Mouse (Mus musculus): Measurements from ENCODE around the gene Rtl1.

The Rtl1 gene

GRCm38 (mm10) chr12:109600230-109600629, at the start of gene Rtl1:
Gene Rtl1 (minus strand): TSS chr12:109600330.
- DNase-seq = no peak

- DNase-seq = no peak
Measured at GRCm38 (mm10) chr12:109640560-109641167, 40.5 kb upstream of the Rtl1 start.

GRCm38 (mm10) chr12:109632035-109632434, 31.9 kb upstream of the Rtl1 start:
- DNase-seq = no peak

- DNase-seq = no peak
Measured at GRCm38 (mm10) chr12:109628887-109629286, 28.8 kb upstream of the Rtl1 start.

GRCm38 (mm10) chr12:109626910-109627309, 26.8 kb upstream of the Rtl1 start:
- DNase-seq = no peak

DNA sequence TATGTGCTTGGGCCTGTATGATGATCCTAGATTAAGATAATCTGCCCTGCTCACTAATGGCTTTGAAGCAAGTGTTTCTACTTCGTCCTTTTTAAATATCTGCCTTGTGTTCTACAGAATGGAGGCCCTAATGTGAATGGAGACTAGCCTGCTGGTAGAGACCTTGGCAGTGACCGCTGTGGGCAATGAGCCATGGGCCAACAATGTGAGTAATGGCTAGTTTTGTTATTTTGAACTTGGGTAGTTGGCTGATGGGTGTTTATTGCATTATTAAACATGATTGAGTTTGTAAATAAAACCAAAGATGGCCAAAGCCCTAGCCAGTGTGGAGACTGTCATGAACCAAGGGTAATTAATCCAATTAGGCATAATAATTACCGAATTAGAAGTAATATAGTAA, 20.1 kb upstream of the Rtl1 start:
- peak; percentile 28 for DNase-seq

GRCm38 (mm10) chr12:109617993-109618392, 17.9 kb upstream of the Rtl1 start:
- no peak for DNase-seq

DNA sequence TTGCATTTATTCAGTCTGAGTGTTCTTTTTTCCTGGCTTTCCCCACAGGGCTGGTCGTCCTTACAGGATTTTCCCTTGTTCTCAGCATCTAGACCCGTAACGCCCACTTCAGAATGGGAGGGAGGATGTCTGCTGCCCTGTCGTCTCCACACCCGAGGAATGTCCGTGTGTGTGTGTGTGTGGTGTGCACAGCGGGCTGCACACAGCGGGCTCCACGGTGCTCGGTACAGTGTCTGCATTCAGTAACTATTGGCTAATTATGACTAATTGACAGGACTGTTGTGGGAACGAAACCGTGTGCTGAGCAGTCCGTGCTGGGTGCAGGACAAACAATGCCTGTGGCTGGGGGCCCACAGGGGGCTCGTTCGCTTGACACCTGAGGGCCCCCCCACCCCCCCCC, 17.0 kb upstream of the Rtl1 start:
- no peak for DNase-seq

- DNase-seq = no peak
Measured at GRCm38 (mm10) chr12:109615371-109615770, 15.2 kb upstream of the Rtl1 start.

- no peak for DNase-seq
Measured at GRCm38 (mm10) chr12:109614416-109614815, 14.3 kb upstream of the Rtl1 start.

GRCm38 (mm10) chr12:109612392-109613385, 12.6 kb upstream of the Rtl1 start:
- DNase-seq = no peak

DNA sequence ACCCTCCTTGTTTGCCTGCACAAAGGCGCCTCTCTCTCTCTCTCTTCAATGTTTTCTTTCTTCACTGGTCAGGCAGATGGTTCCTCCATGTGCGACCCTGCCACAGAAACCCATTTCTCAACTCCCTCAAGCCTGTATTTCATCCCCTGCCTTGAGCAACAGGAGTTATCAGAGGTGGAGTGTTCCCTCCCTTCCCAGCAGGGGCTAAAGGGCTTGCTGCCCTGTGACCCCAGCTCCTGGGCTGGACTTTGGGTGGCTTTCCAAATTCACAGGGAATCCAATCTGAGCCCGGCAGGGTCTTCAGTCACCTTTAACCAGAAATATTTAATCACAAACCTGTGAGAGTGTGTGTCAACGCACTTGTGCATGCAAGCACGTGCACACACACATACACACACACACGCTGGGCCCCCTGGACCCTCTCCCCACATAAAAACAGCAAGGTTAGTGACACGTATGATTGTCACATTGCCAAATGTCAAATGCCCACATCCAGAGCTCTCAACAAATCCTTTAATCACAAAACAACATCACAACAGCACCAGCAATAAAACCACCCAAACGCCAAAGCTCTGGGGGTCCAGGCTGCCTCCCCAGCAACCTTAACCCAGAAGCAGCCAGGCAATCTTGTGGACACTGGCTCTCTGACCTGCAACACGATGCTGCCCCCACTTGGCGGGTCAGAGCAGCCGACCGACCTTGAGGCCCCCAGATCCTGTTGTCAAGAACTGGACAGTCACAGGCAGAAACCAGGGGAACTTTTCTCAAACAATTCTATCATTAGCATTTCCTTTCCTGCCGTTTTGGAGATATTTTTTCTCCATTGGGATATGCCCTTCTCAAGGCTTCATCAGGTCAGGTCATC, 8.7 kb upstream of the Rtl1 start:
- no peak for DNase-seq

- DNase-seq = no peak
Measured at GRCm38 (mm10) chr12:109607953-109608352, 7.8 kb upstream of the Rtl1 start.

DNA sequence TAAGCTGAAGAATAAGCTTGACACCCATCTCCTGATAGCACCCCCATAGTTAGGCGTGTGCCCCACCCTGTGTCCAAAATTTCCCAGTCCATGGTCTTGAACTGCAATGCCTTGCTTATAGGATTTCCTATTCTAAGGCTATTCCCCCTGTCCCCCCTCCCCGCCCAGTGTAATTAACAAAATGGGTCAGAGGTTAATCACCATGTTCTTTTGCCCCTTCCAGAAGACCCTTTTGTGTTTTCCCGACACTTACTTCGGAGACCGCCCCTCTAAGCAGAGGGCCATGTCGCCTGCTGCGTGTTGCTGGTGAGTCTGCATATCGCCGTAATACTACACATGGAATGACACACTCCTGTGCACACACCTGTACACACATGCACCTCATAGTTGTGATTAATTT, 7.1 kb upstream of the Rtl1 start:
- DNase-seq = no peak

GRCm38 (mm10) chr12:109604982-109605721, 5.0 kb upstream of the Rtl1 start:
- no peak for DNase-seq

- DNase-seq = no peak
Measured at GRCm38 (mm10) chr12:109598551-109599250, 1.4 kb downstream of the Rtl1 start.

DNA sequence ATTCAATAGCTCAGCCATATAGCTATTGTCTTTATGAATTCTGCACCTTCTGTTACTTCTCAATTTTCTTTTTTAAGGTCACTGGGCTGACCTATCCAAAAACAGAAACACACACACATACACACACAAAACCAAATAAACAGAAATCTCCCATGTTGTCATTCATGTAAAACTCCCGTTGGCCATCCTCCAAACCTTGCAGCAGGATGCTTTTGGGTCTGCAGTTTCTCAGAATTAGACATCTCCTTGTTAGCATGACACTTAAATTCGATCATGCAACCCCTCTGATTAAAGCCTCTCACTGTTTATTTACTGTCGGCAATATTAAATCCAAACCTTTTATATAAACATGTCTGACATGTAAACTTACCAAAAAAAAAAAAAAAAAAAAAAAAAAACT, 3.4 kb downstream of the Rtl1 start:
- DNase-seq = no peak

DNA sequence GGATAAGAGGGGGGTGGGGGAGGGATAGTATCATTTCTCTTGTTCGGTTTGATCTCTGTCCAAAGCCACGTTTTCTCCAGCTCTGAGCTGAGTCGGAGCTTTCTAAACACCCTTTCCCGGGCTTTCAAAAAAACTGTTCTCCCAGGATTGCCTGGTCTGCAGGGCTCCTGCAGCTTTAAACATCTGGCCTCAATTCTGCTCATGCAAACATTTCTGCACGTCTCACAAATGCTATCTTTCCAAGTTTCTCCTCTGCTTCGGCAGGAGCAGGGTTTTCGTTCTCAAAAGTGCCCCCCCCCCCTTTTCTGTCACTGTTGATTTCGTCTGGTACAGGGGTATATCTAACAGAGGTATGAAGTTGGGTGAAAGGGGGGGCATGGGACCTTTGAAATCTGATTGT, 3.9 kb downstream of the Rtl1 start:
- no peak for DNase-seq

DNA sequence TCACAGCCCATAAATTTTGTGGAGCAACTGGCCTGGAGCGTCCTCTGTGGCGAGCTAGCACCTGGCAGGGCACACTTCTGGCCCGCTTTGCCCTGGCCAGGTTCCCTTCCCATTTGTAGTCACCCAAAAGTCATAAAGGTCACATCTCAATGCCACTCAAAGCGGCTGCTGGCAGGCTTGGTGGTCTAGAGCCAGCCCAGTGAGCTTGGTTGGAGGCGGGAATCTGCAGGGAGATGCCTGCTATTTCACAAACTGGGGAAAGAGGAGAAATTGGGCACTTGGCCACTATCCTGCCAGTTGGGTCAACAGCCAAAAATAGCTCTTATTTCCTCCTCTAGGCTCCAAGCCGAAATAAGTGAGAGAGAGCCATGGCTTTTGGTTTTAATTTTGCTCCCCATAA, 4.4 kb downstream of the Rtl1 start:
- peak; percentile 83 for DNase-seq

- DNase-seq = no peak
Measured at GRCm38 (mm10) chr12:109594961-109595360, 5.2 kb downstream of the Rtl1 start.

GRCm38 (mm10) chr12:109582185-109582584, 17.9 kb downstream of the Rtl1 start:
- no peak for DNase-seq

- DNase-seq = no peak
Measured at GRCm38 (mm10) chr12:109572259-109572658, 27.9 kb downstream of the Rtl1 start.

Data from cerebellum, adult 9-10 months (tissue).